ENCODE assay signal across 27 mouse cellular contexts in the genomic region with DNA sequence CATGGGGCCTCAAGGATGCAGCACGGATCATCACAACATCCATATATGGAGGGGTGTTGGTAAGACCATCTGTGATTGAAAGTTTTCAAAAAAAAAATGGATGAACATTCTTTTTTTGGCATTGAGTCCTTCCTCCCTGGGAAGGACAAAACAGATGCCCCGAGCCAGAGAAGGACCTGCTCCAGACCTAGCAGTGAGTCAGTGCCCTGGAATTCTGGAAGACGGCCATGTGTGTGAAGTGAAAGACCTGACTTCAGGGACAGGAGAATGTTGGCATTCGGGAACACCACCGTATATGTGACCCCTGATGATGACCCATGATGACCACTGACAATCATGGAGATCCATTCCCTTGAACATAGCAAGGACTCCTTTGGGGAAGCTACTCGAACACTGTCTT. TPM values are rescaled to one million over a fixed set of nuclear protein-coding genes. Genes with fewer than 3 reads are reported as not detected.
DNase-seq lines count a peak whose midpoint lies in the region; ATAC-seq lines count a peak whose summit lies in the region.
"Had no signal": no experiment of that assay in that cellular context is flagged by ENCODE, and none has a peak within 500 bp of the region (broad histone marks: within the 10 kb centered on the region; RNA-seq: fewer than 3 reads in every experiment).

No protein-coding gene starts in this region.

- H3K4me2 ChIP-seq in heart, embryonic 12.5 days: no peak overlapping the region
- no peak overlapping the region for H3K4me2 ChIP-seq in heart, embryonic 16.5 days (ENCODE audit: low read depth, low read length)
- H3K4me2 ChIP-seq: embryonic facial prominence, embryonic 15.5 days; hindbrain, embryonic 14.5 days; neural tube, embryonic 13.5 days; stomach, embryonic 15.5 days had no signal

- H3K27me3 ChIP-seq in heart, embryonic 12.5 days (replicated peaks): no peaks in the 10 kb centered on the region
- no peaks in the 10 kb centered on the region for H3K27me3 ChIP-seq in heart, embryonic 16.5 days (ENCODE audit: control insufficient read depth, insufficient read depth, low read length)
- H3K27me3 ChIP-seq: embryonic facial prominence, embryonic 15.5 days; neural tube, embryonic 13.5 days; Patski; stomach, embryonic 15.5 days had no signal

- 43% methylated on average over 6 of the region's 6 CpGs for WGBS in heart, embryonic 12.5 days
- 43% methylated on average over 6 of the region's 6 CpGs for WGBS in heart, embryonic 16.5 days

- intact Hi-C loops in heart, postnatal 36 days (cut with DNase I): no loop called here

- peak; percentile 39; the same call in 1 of the 2 replicates for ATAC-seq in heart, embryonic 12.5 days (ENCODE audit: insufficient number of reproducible peaks, low FRiP score)
- peak; percentile 70; the same call in 1 of the 2 replicates for ATAC-seq in heart, embryonic 16.5 days (replicated peaks; ENCODE audit: extremely low read depth, insufficient read depth, low FRiP score)
- ATAC-seq in megakaryocyte, adult 5-6 weeks (ENCODE audit: poor library complexity, severe bottlenecking): no peak
- ATAC-seq in granulocyte monocyte progenitor cell, adult 5-6 weeks (replicated peaks; ENCODE audit: poor library complexity, severe bottlenecking): no peak
- ATAC-seq: forebrain, embryonic 16.5 days; inflammation-experienced regulatory T-cells, adult 6 months; midbrain, embryonic 16.5 days; Patski had no signal

- H3K9me3 ChIP-seq in heart, embryonic 12.5 days (replicated peaks): no peaks in the 10 kb centered on the region
- H3K9me3 ChIP-seq in heart, embryonic 16.5 days (replicated peaks; ENCODE audit: control insufficient read depth, low read length): no peaks in the 10 kb centered on the region
- H3K9me3 ChIP-seq: embryonic facial prominence, embryonic 15.5 days; limb, embryonic 10.5 days; midbrain, embryonic 10.5 days; neural tube, embryonic 13.5 days; stomach, embryonic 15.5 days had no signal

- no peak overlapping the region; the same call in 1 of the 2 replicates for H3K27ac ChIP-seq in heart, embryonic 12.5 days (ENCODE audit: poor library complexity, severe bottlenecking)
- peak overlapping the region; percentile 55; the same call in 1 of the 2 replicates for H3K27ac ChIP-seq in heart, embryonic 16.5 days (ENCODE audit: low read length)
- H3K27ac ChIP-seq: embryonic facial prominence, embryonic 15.5 days; hindbrain, embryonic 14.5 days; kidney, postnatal 0 days; limb, embryonic 10.5 days; macrophage; midbrain, embryonic 10.5 days; neural tube, embryonic 13.5 days; stomach, embryonic 15.5 days had no signal

- H3K4me1 ChIP-seq in heart, embryonic 12.5 days (replicated peaks): peaks cover 10% of the 10 kb centered on the region; the same call in 1 of the 2 replicates
- peaks cover 6% of the 10 kb centered on the region for H3K4me1 ChIP-seq in heart, embryonic 16.5 days (ENCODE audit: control insufficient read depth, insufficient read depth, low read length)
- H3K4me1 ChIP-seq: embryonic facial prominence, embryonic 15.5 days; limb, embryonic 10.5 days; midbrain, embryonic 10.5 days; stomach, embryonic 15.5 days had no signal

- DNase-seq in heart, postnatal 36 days: no peak
- peak; percentile 76 for DNase-seq in MN1 (ENCODE audit: low spot score)
- peak; percentile 18 for DNase-seq in adrenal gland, adult 8-10 months
- DNase-seq in left cerebral cortex, adult 11 months (ENCODE audit: low spot score): no peak
- DNase-seq: cerebellum, adult 8-10 months; gastrocnemius, postnatal 14 days; kidney, adult 18-20 months; liver; retina, postnatal 1 day; thymus, postnatal 25 days had no signal

- no peaks in the 10 kb centered on the region for H3K36me3 ChIP-seq in heart, embryonic 12.5 days
- no peaks in the 10 kb centered on the region for H3K36me3 ChIP-seq in heart, embryonic 16.5 days (ENCODE audit: control insufficient read depth, insufficient read depth)
- H3K36me3 ChIP-seq: embryonic facial prominence, embryonic 15.5 days; limb, embryonic 10.5 days; midbrain, embryonic 10.5 days; neural tube, embryonic 13.5 days; stomach, embryonic 15.5 days had no signal

- no peak overlapping the region for H3K4me3 ChIP-seq in heart, embryonic 12.5 days
- H3K4me3 ChIP-seq in heart, embryonic 16.5 days (ENCODE audit: low read length): no peak overlapping the region
- H3K4me3 ChIP-seq: embryonic facial prominence, embryonic 15.5 days; limb, embryonic 10.5 days; midbrain, embryonic 10.5 days; myocyte; neural tube, embryonic 13.5 days; stomach, embryonic 15.5 days had no signal

- no peak overlapping the region for H3K9ac ChIP-seq in heart, embryonic 12.5 days
- H3K9ac ChIP-seq in heart, embryonic 16.5 days (ENCODE audit: low read length): no peak overlapping the region
- H3K9ac ChIP-seq: embryonic facial prominence, embryonic 15.5 days; hindbrain, embryonic 14.5 days; neural tube, embryonic 13.5 days; stomach, embryonic 15.5 days had no signal

RNA-seq across cellular contexts. Expression of gene Fuca2, which starts 9.7 kb away (rescaled TPM):
- polyA plus RNA-seq in heart, embryonic 12.5 days (2016; fragmentation: Nextera tagmentation; extraction: Ambion mirVana): 63.2 and 67.6 TPM in 2 replicates
- total RNA-seq in heart, postnatal 36 days (2021): 100 to 1,000 TPM; 243 to 271 TPM
- 10 to 100 TPM; 19.7 to 37.1 (median 27.6) TPM for total RNA-seq in adrenal gland, adult 8-10 months (2022)
- 91.7 and 94.5 TPM in 2 replicates for polyA plus RNA-seq in heart, embryonic 16.5 days (2015; fragmentation: Nextera tagmentation; extraction: Ambion mirVana)
- 181 and 184 TPM in 2 replicates for total RNA-seq in megakaryocyte, adult 5-6 weeks (2015)
- total RNA-seq in megakaryocyte, adult 5-6 weeks (2017): 95.8 and 116 TPM in 2 replicates
- 77.6 and 108 TPM in 2 replicates for total RNA-seq in granulocyte monocyte progenitor cell, adult 5-6 weeks (2014; fragmentation: Nextera tagmentation)
- 101 and 111 TPM in 2 replicates for total RNA-seq in granulocyte monocyte progenitor cell, adult 5-6 weeks (2017)

RNA-seq across cellular contexts. Expression of gene Phactr2, which starts 15.5 kb away (rescaled TPM):
- polyA plus RNA-seq in heart, embryonic 12.5 days (2016; fragmentation: Nextera tagmentation; extraction: Ambion mirVana): 58.1 and 65.7 TPM in 2 replicates
- total RNA-seq in heart, postnatal 36 days (2021): 10 to 100 TPM; 45.6 to 45.8 TPM
- 10 to 100 TPM; 26.8 to 35.3 (median 31.0) TPM for total RNA-seq in adrenal gland, adult 8-10 months (2022)
- polyA plus RNA-seq in heart, embryonic 16.5 days (2015; fragmentation: Nextera tagmentation; extraction: Ambion mirVana): 55.5 and 57.1 TPM in 2 replicates
- 31.2 and 40.1 TPM in 2 replicates for total RNA-seq in megakaryocyte, adult 5-6 weeks (2015)
- 30.1 and 40.2 TPM in 2 replicates for total RNA-seq in megakaryocyte, adult 5-6 weeks (2017)
- 27.3 and 33.7 TPM in 2 replicates for total RNA-seq in granulocyte monocyte progenitor cell, adult 5-6 weeks (2014; fragmentation: Nextera tagmentation)
- 15.8 and 16.8 TPM in 2 replicates for total RNA-seq in granulocyte monocyte progenitor cell, adult 5-6 weeks (2017)
- polyA plus RNA-seq: myocyte had no signal

Comparison
In these comparisons a context has a peak if more than half of its experiments do, and no peak if none do; other contexts are left out.
1. ATAC-seq: peak in heart, embryonic 12.5 days (single experiment) and heart, embryonic 16.5 days (single experiment); none in megakaryocyte, adult 5-6 weeks (single experiment) and granulocyte monocyte progenitor cell, adult 5-6 weeks (single experiment).
2. DNase-seq: peak in MN1 (single experiment) and adrenal gland, adult 8-10 months (single experiment); none in heart, postnatal 36 days (0 of 2) and left cerebral cortex, adult 11 months (single experiment).